Mouse (Mus musculus): ENCODE results near the gene Col16a1. TPM values are rescaled to one million over a fixed set of nuclear protein-coding genes. Genes with fewer than 3 reads are reported as not detected.

The Col16a1 gene
- polyA plus RNA-seq, 1 experiment, result 156 TPM

GRCm38 (mm10) chr4:130056011-130056322, 8.3 kb downstream of the Col16a1 start:
- peaks cover 1% of the 10 kb centered on the region; the same call in 1 of the 2 replicates for H3K4me1 ChIP-seq (ENCODE audit: control insufficient read depth, insufficient read depth, low read length)
- no peak overlapping the region for H3K27ac ChIP-seq (ENCODE audit: insufficient read depth, low read length)
- no peak overlapping the region for H3K4me3 ChIP-seq (ENCODE audit: insufficient read depth, low read length)
- TF ChIP-seq CTCF (IDR thresholded peaks at IDR 0.05; ENCODE audit: borderline replicate concordance, insufficient read depth, low read length) (no peak), POLR2A (IDR thresholded peaks at IDR 0.05; ENCODE audit: low read depth, low read length) (no peak)

GRCm38 (mm10) chr4:130056471-130056870, 8.8 kb downstream of the Col16a1 start:
- Histone ChIP-seq H3K4me3 (ENCODE audit: insufficient read depth, low read length) (no peak overlapping the region), H3K27ac (ENCODE audit: insufficient read depth, low read length) (no peak overlapping the region), H3K4me1 (ENCODE audit: control insufficient read depth, insufficient read depth, low read length) (no peaks in the 10 kb centered on the region)
- no peak for TF ChIP-seq POLR2A (IDR thresholded peaks at IDR 0.05; ENCODE audit: low read depth, low read length)
- TF ChIP-seq CTCF (IDR thresholded peaks at IDR 0.05; ENCODE audit: borderline replicate concordance, insufficient read depth, low read length), result no peak

GRCm38 (mm10) chr4:130060937-130061336, 13.3 kb downstream of the Col16a1 start:
- TF ChIP-seq POLR2A (IDR thresholded peaks at IDR 0.05; ENCODE audit: low read depth, low read length) (no peak), CTCF (IDR thresholded peaks at IDR 0.05; ENCODE audit: borderline replicate concordance, insufficient read depth, low read length) (no peak)
- H3K4me1 ChIP-seq (ENCODE audit: control insufficient read depth, insufficient read depth, low read length), result no peaks in the 10 kb centered on the region
- H3K27ac ChIP-seq (ENCODE audit: insufficient read depth, low read length), result no peak overlapping the region
- no peak overlapping the region for H3K4me3 ChIP-seq (ENCODE audit: insufficient read depth, low read length)

- no peaks in the 10 kb centered on the region for H3K4me1 ChIP-seq (ENCODE audit: control insufficient read depth, insufficient read depth, low read length)
- H3K27ac ChIP-seq (ENCODE audit: insufficient read depth, low read length), result no peak overlapping the region
- no peak overlapping the region for H3K4me3 ChIP-seq (ENCODE audit: insufficient read depth, low read length)
- TF ChIP-seq CTCF (IDR thresholded peaks at IDR 0.05; ENCODE audit: borderline replicate concordance, insufficient read depth, low read length) (no peak), POLR2A (IDR thresholded peaks at IDR 0.05; ENCODE audit: low read depth, low read length) (no peak)
Measured at GRCm38 (mm10) chr4:130063191-130063590, 15.6 kb downstream of the Col16a1 start.

GRCm38 (mm10) chr4:130066816-130067215, 19.2 kb downstream of the Col16a1 start:
- Histone ChIP-seq H3K4me3 (ENCODE audit: insufficient read depth, low read length) (no peak overlapping the region), H3K4me1 (ENCODE audit: control insufficient read depth, insufficient read depth, low read length) (no peaks in the 10 kb centered on the region), H3K27ac (ENCODE audit: insufficient read depth, low read length) (no peak overlapping the region)
- TF ChIP-seq POLR2A (IDR thresholded peaks at IDR 0.05; ENCODE audit: low read depth, low read length) (no peak), CTCF (IDR thresholded peaks at IDR 0.05; ENCODE audit: borderline replicate concordance, insufficient read depth, low read length) (peak; percentile 76)

GRCm38 (mm10) chr4:130070523-130070922, 22.9 kb downstream of the Col16a1 start:
- Histone ChIP-seq H3K4me3 (ENCODE audit: insufficient read depth, low read length) (no peak overlapping the region), H3K4me1 (ENCODE audit: control insufficient read depth, insufficient read depth, low read length) (0 out of 2 replicates have a peak, but pooled peaks cover 5% of the 10 kb centered on the region), H3K27ac (ENCODE audit: insufficient read depth, low read length) (no peak overlapping the region)
- TF ChIP-seq CTCF (IDR thresholded peaks at IDR 0.05; ENCODE audit: borderline replicate concordance, insufficient read depth, low read length) (no peak), POLR2A (IDR thresholded peaks at IDR 0.05; ENCODE audit: low read depth, low read length) (no peak)

GRCm38 (mm10) chr4:130071758-130072157, 24.1 kb downstream of the Col16a1 start:
- TF ChIP-seq CTCF (IDR thresholded peaks at IDR 0.05; ENCODE audit: borderline replicate concordance, insufficient read depth, low read length) (no peak), POLR2A (IDR thresholded peaks at IDR 0.05; ENCODE audit: low read depth, low read length) (no peak)
- H3K4me1 ChIP-seq (ENCODE audit: control insufficient read depth, insufficient read depth, low read length), result 0 out of 2 replicates have a peak, but pooled peaks cover 5% of the 10 kb centered on the region
- no peak overlapping the region for H3K4me3 ChIP-seq (ENCODE audit: insufficient read depth, low read length)
- no peak overlapping the region for H3K27ac ChIP-seq (ENCODE audit: insufficient read depth, low read length)

GRCm38 (mm10) chr4:130073367-130073766, 25.7 kb downstream of the Col16a1 start:
- Histone ChIP-seq H3K27ac (ENCODE audit: insufficient read depth, low read length) (no peak overlapping the region), H3K4me1 (ENCODE audit: control insufficient read depth, insufficient read depth, low read length) (0 out of 2 replicates have a peak, but pooled peaks cover 5% of the 10 kb centered on the region), H3K4me3 (ENCODE audit: insufficient read depth, low read length) (no peak overlapping the region)
- TF ChIP-seq POLR2A (IDR thresholded peaks at IDR 0.05; ENCODE audit: low read depth, low read length), result no peak
- TF ChIP-seq CTCF (IDR thresholded peaks at IDR 0.05; ENCODE audit: borderline replicate concordance, insufficient read depth, low read length), result no peak

- 0 out of 2 replicates have a peak, but pooled peaks cover 5% of the 10 kb centered on the region for H3K4me1 ChIP-seq (ENCODE audit: control insufficient read depth, insufficient read depth, low read length)
- H3K27ac ChIP-seq (ENCODE audit: insufficient read depth, low read length), result no peak overlapping the region
- no peak for TF ChIP-seq CTCF (IDR thresholded peaks at IDR 0.05; ENCODE audit: borderline replicate concordance, insufficient read depth, low read length)
- TF ChIP-seq POLR2A (IDR thresholded peaks at IDR 0.05; ENCODE audit: low read depth, low read length), result no peak
- H3K4me3 ChIP-seq (ENCODE audit: insufficient read depth, low read length), result no peak overlapping the region
Measured at GRCm38 (mm10) chr4:130074761-130075515, 27.3 kb downstream of the Col16a1 start.

GRCm38 (mm10) chr4:130076856-130077255, 29.2 kb downstream of the Col16a1 start:
- Histone ChIP-seq H3K27ac (ENCODE audit: insufficient read depth, low read length) (no peak overlapping the region), H3K4me1 (ENCODE audit: control insufficient read depth, insufficient read depth, low read length) (0 out of 2 replicates have a peak, but pooled peaks cover 5% of the 10 kb centered on the region), H3K4me3 (ENCODE audit: insufficient read depth, low read length) (no peak overlapping the region)
- TF ChIP-seq POLR2A (IDR thresholded peaks at IDR 0.05; ENCODE audit: low read depth, low read length) (no peak), CTCF (IDR thresholded peaks at IDR 0.05; ENCODE audit: borderline replicate concordance, insufficient read depth, low read length) (no peak)

Data from embryonic fibroblast, embryonic 13.5 days (primary cell).